Mouse (Mus musculus) heart, adult 2 months (tissue): Measurements from ENCODE around the gene Mx1.

Source experiments
- CTCF ChIP-seq: fragments of 200-600 bp; IDR thresholded peaks from 2 replicates; pipeline ENCODE4 v1.8.1; 2022; ENCODE audit warnings: antibody characterized with exemption, mild to moderate bottlenecking, moderate library complexity
- POLR2A ChIP-seq: fragments of 200-500 bp; IDR thresholded peaks from 2 replicates; pipeline ENCODE4 v1.6.1; 2011; ENCODE audit warnings: mild to moderate bottlenecking, low read depth, low read length, control low read depth; ENCODE audit not compliant: insufficient read depth

- TF ChIP-seq POLR2A (no peak), CTCF (no peak)
Measured at GRCm38 (mm10) chr16:97402213-97402785, 60.4 kb downstream of the Mx1 start.
